Mouse (Mus musculus): Measurements from ENCODE around the gene Ccdc17.

DNA sequence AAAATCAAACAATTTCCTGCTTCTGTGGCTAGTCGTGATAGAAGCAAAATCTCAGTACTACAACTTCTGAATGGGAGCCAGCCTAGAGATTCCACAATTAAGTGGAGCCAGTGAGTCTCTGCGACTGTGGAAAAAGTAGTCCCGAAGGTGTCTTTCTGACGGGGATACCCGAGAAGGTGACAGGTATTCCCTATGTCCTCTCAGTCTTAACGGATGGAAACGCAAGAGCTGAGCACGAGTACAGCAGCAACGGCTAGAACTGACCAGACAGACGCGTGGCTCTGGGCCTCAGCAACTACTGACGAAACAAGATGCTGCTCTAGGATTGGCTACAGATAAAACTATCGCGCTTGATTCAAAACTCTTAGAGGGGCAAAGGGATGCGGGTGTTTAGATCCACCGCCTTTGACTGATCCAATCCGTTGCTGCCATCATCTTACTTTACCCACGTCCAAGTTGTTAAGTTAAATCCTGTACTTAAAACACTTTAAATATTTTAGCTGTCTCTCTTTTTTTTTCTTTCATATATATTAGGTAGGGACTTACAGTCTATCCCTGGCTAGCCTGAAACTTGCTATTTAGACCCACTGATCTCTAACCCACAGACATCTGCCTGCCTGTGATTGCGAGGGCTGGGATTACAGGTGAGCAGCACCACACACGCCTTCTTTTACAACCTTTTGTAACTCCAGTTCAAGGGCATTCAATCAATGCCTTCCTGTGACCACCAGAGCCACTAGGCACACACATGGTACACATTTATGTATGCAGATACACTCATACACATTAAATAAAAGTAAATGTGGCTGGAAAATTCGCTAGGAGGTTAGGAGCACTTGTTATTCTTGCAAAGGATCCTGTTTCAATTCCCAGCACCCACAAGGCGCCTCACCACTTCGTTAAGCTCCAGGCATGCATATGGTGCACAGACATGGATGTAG is 31.5 kb downstream of the Ccdc17 start, which contains the start of gene Nasp:
- TF ChIP-seq CTCF (IDR thresholded peaks at IDR 0.05; ENCODE audit: control insufficient read depth, insufficient read depth, insufficient read length) (no peak), MYOD1 (IDR thresholded peaks at IDR 0.05; ENCODE audit: control insufficient read depth, insufficient read length, low read depth) (no peak), CEBPB (IDR thresholded peaks at IDR 0.05; ENCODE audit: low read depth) (no peak), MAX (IDR thresholded peaks at IDR 0.05) (peak; percentile 87), USF1 (IDR thresholded peaks at IDR 0.05; ENCODE audit: low read depth) (peak; percentile 2)
